Mouse (Mus musculus) embryonic fibroblast, embryonic 13.5 days (primary cell): ENCODE data around the gene Adora3.

Experiments used
- CTCF ChIP-seq: IDR thresholded peaks from 2 replicates; pipeline ENCODE4 v1.5.1; 2011; ENCODE audit warnings: mild to moderate bottlenecking, control low read depth, low read length, moderate library complexity, borderline replicate concordance; ENCODE audit not compliant: insufficient read depth
- POLR2A ChIP-seq: IDR thresholded peaks from 2 replicates; pipeline ENCODE4 v1.6.1; 2011; ENCODE audit warnings: low read depth, mild to moderate bottlenecking, control low read depth, low read length, moderate library complexity

- no peak for TF ChIP-seq CTCF
- no peak for TF ChIP-seq POLR2A
Measured at GRCm38 (mm10) chr3:105900266-105900665, 29.6 kb downstream of the Adora3 start.
